Mouse (Mus musculus): Measurements from ENCODE around the gene Gls. TPM values are rescaled to one million over a fixed set of nuclear protein-coding genes. Genes with fewer than 3 reads are reported as not detected.
A peak's percentile ranks its signal among the peaks of the same experiment; 100 is the strongest.

Gls gene
- polyA plus RNA-seq, 1 experiment from 2014 or later, result 10.4 TPM

- TF ChIP-seq EP300 (optimal IDR thresholded peaks at IDR 0.05) (no peak), CTCF (IDR thresholded peaks at IDR 0.05; ENCODE audit: low read depth) (no peak)
- Histone ChIP-seq H3K4me3 (ENCODE audit: low read depth, low read length) (no peak overlapping the region), H3K4me2 (replicated peaks; ENCODE audit: low read depth) (no peak overlapping the region), H3K9ac (ENCODE audit: low read length) (no peak overlapping the region), H3K27me3 (ENCODE audit: control insufficient read depth, insufficient read depth, low read length) (no peaks in the 10 kb centered on the region), H3K4me1 (replicated peaks; ENCODE audit: control insufficient read depth, insufficient read depth) (no peaks in the 10 kb centered on the region), H3K9me3 (ENCODE audit: control insufficient read depth, low read length) (no peaks in the 10 kb centered on the region), H3K36me3 (ENCODE audit: control insufficient read depth, insufficient read depth, low read length) (no peaks in the 10 kb centered on the region), H3K27ac (replicated peaks) (no peak overlapping the region)
- ATAC-seq (ENCODE audit: low FRiP score, low TSS enrichment) (peak; percentile 53; the same call in 1 of the 2 replicates), DNase-seq (ENCODE audit: low spot score) (peak; percentile 19)
- WGBS, result 31% methylated on average over 2 of the region's 2 CpGs
Measured at GRCm38 (mm10) chr1:52252447-52252846, 19.4 kb upstream of the Gls start.

DNA sequence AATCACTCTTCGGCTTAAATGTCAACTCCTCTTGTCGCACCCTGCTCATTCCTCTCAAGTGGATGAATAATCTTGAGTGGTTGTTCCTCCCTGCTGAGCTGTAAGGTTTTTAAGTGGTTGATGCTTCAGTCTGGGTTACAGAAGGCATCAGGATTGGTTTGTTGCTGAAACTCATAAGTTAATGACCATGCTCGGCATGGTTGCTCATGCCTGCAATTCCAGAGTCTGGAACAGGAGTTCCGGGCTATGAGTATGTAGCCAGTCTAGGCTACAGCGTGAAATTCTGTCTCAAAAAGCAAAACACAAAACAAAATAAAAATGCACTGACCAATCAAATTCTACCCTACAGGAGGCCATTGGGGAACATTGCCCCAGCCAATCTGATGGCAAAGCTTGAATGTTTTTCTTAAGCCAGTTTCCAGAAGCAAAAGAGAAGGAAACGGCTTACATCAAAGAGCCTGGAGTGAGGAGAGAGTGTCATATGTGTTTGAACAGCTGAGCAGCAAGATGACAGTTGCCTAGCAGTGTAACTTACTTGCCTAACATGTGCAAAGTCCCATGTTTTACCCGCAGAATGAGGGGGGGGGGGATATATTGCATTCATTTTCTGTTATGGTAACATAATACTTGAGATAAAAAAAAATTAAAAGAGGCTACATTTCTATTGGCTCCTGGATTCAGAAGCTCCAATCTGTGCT is 18.2 kb upstream of the Gls start:
- Histone ChIP-seq H3K27ac (replicated peaks) (no peak overlapping the region), H3K9ac (ENCODE audit: low read length) (no peak overlapping the region), H3K4me1 (replicated peaks; ENCODE audit: control insufficient read depth, insufficient read depth) (no peaks in the 10 kb centered on the region), H3K27me3 (ENCODE audit: control insufficient read depth, insufficient read depth, low read length) (no peaks in the 10 kb centered on the region), H3K9me3 (ENCODE audit: control insufficient read depth, low read length) (no peaks in the 10 kb centered on the region), H3K4me3 (ENCODE audit: low read depth, low read length) (no peak overlapping the region), H3K36me3 (ENCODE audit: control insufficient read depth, insufficient read depth, low read length) (no peaks in the 10 kb centered on the region), H3K4me2 (replicated peaks; ENCODE audit: low read depth) (no peak overlapping the region)
- 70% methylated on average over 7 of the region's 7 CpGs for WGBS
- TF ChIP-seq EP300 (optimal IDR thresholded peaks at IDR 0.05) (no peak), CTCF (IDR thresholded peaks at IDR 0.05; ENCODE audit: low read depth) (no peak)
- DNase-seq (ENCODE audit: low spot score) (no peak), ATAC-seq (ENCODE audit: low FRiP score, low TSS enrichment) (no peak)

DNA sequence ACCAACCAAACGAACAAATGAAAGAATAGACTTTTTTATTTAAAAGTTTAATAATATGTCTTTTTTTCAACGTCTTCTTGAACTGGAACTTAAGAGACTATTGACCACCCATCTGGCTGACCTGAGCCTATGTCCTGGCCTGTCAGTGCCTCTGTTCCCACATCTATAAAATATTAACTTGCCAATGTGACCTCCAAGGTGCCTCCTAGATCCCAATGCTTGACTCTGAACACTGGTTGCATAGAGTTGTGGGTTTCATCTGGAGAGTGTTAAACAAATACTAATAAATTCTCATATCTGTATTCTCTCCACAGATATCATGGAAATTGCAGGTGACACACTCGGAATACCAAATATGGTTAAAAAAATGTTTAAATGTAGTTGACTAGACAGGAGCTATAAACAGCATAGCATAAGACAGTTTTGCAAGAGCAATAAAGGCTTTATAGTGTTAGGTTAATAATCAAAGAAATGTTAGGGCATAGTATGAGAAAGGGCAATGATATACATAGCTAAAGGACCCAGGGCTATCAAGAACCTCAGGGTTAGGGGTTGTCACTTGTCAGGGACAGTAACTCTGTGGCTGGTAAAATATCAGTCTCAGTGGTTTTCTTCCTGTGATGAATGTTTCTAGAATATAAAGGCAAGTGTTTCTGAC is 16.0 kb upstream of the Gls start:
- Histone ChIP-seq H3K4me2 (replicated peaks; ENCODE audit: low read depth) (no peak overlapping the region), H3K27ac (replicated peaks) (no peak overlapping the region), H3K27me3 (ENCODE audit: control insufficient read depth, insufficient read depth, low read length) (no peaks in the 10 kb centered on the region), H3K9me3 (ENCODE audit: control insufficient read depth, low read length) (no peaks in the 10 kb centered on the region), H3K4me3 (ENCODE audit: low read depth, low read length) (no peak overlapping the region), H3K4me1 (replicated peaks; ENCODE audit: control insufficient read depth, insufficient read depth) (no peaks in the 10 kb centered on the region), H3K36me3 (ENCODE audit: control insufficient read depth, insufficient read depth, low read length) (no peaks in the 10 kb centered on the region), H3K9ac (ENCODE audit: low read length) (no peak overlapping the region)
- ATAC-seq (ENCODE audit: low FRiP score, low TSS enrichment) (no peak), DNase-seq (ENCODE audit: low spot score) (no peak)
- 85% methylated on average over 3 of the region's 3 CpGs for WGBS
- TF ChIP-seq EP300 (optimal IDR thresholded peaks at IDR 0.05), result no peak
- TF ChIP-seq CTCF (IDR thresholded peaks at IDR 0.05; ENCODE audit: low read depth), result no peak

- ATAC-seq (ENCODE audit: low FRiP score, low TSS enrichment) (no peak), DNase-seq (ENCODE audit: low spot score) (no peak)
- Histone ChIP-seq H3K27ac (replicated peaks) (no peak overlapping the region), H3K9me3 (ENCODE audit: control insufficient read depth, low read length) (no peaks in the 10 kb centered on the region), H3K27me3 (ENCODE audit: control insufficient read depth, insufficient read depth, low read length) (no peaks in the 10 kb centered on the region), H3K4me3 (ENCODE audit: low read depth, low read length) (no peak overlapping the region), H3K9ac (ENCODE audit: low read length) (no peak overlapping the region), H3K36me3 (ENCODE audit: control insufficient read depth, insufficient read depth, low read length) (no peaks in the 10 kb centered on the region), H3K4me2 (replicated peaks; ENCODE audit: low read depth) (no peak overlapping the region), H3K4me1 (replicated peaks; ENCODE audit: control insufficient read depth, insufficient read depth) (no peaks in the 10 kb centered on the region)
- TF ChIP-seq EP300 (optimal IDR thresholded peaks at IDR 0.05) (no peak), CTCF (IDR thresholded peaks at IDR 0.05; ENCODE audit: low read depth) (no peak)
- 39% methylated on average over 3 of the region's 3 CpGs for WGBS
Measured at GRCm38 (mm10) chr1:52242270-52242669, 9.2 kb upstream of the Gls start.

GRCm38 (mm10) chr1:52232766-52233140 is 279 bp downstream of the Gls start:
- under 1% methylated on average over 44 of the region's 57 CpGs for WGBS
- Histone ChIP-seq H3K9me3 (ENCODE audit: control insufficient read depth, low read length) (no peaks in the 10 kb centered on the region), H3K36me3 (ENCODE audit: control insufficient read depth, insufficient read depth, low read length) (no peaks in the 10 kb centered on the region), H3K4me2 (replicated peaks; ENCODE audit: low read depth) (peak overlapping the region; percentile 86), H3K27ac (replicated peaks) (peak overlapping the region; percentile 94), H3K4me3 (ENCODE audit: low read depth, low read length) (peak overlapping the region; percentile 97), H3K27me3 (ENCODE audit: control insufficient read depth, insufficient read depth, low read length) (no peaks in the 10 kb centered on the region), H3K9ac (ENCODE audit: low read length) (peak overlapping the region; percentile 94), H3K4me1 (replicated peaks; ENCODE audit: control insufficient read depth, insufficient read depth) (no peaks in the 10 kb centered on the region)
- no peak for DNase-seq (ENCODE audit: low spot score)
- no peak for TF ChIP-seq EP300 (optimal IDR thresholded peaks at IDR 0.05)
- no peak for TF ChIP-seq CTCF (IDR thresholded peaks at IDR 0.05; ENCODE audit: low read depth)
- ATAC-seq (ENCODE audit: low FRiP score, low TSS enrichment), result no peak
